ENCODE assay signal across 8 mouse cellular contexts in genomic region chr4:156203413-156204131, GRCm38 (mm10). TPM values are rescaled to one million over a fixed set of nuclear protein-coding genes. Genes with fewer than 3 reads are reported as not detected.
DNase-seq lines count a peak whose midpoint lies in the region; ATAC-seq and TF ChIP-seq lines count a peak whose summit lies in the region.

No protein-coding gene starts in this region.

- H3K9me3 ChIP-seq in ES-E14 (ENCODE audit: control insufficient read depth, insufficient read depth, low read depth, low read length): no peaks in the 10 kb centered on the region
- H3K9me3 ChIP-seq in embryonic facial prominence, embryonic 15.5 days (replicated peaks): no peaks in the 10 kb centered on the region
- H3K9me3 ChIP-seq in hindbrain, postnatal 0 days (ENCODE audit: low read length): no peaks in the 10 kb centered on the region

- peak overlapping the region; percentile 84 for H3K4me3 ChIP-seq in cerebellum, adult 2 months (replicated peaks; ENCODE audit: insufficient read depth, low read depth, low read length)
- H3K4me3 ChIP-seq in ES-E14 (ENCODE audit: insufficient read depth in 1 of 2, low read depth in 1 of 2, low read length in 2 of 2, poor library complexity in 1 of 2, severe bottlenecking in 1 of 2): peak overlapping the region; percentile 60 to 72
- peak overlapping the region; percentile 52 for H3K4me3 ChIP-seq in embryonic facial prominence, embryonic 15.5 days (replicated peaks)
- H3K4me3 ChIP-seq in hindbrain, postnatal 0 days (ENCODE audit: low read length): peak overlapping the region; percentile 59

- ATAC-seq in embryonic facial prominence, embryonic 15.5 days (ENCODE audit: insufficient number of reproducible peaks, low FRiP score, low TSS enrichment, low read depth): 0 out of 2 replicates have a peak, but pooled peaks have one; percentile 27
- peak; percentile 61 for ATAC-seq in hindbrain, postnatal 0 days
- ATAC-seq in monocyte, adult 5-6 weeks (replicated peaks; ENCODE audit: insufficient number of reproducible peaks, low FRiP score, low TSS enrichment, poor library complexity, severe bottlenecking): no peak; the same call in 1 of the 2 replicates

- H3K36me3 ChIP-seq in ES-E14 (ENCODE audit: control insufficient read depth, insufficient read depth, low read length, poor library complexity, severe bottlenecking): no peaks in the 10 kb centered on the region
- no peaks in the 10 kb centered on the region for H3K36me3 ChIP-seq in embryonic facial prominence, embryonic 15.5 days
- no peaks in the 10 kb centered on the region for H3K36me3 ChIP-seq in hindbrain, postnatal 0 days (ENCODE audit: insufficient read depth, low read length)

- H3K4me1 ChIP-seq in cerebellum, adult 2 months (ENCODE audit: control insufficient read depth, insufficient read depth, low read length): peaks cover 13% of the 10 kb centered on the region; the same call in 1 of the 2 replicates
- H3K4me1 ChIP-seq in ES-E14 (ENCODE audit: control insufficient read depth in 2 of 2, insufficient read depth in 2 of 2, low read length in 2 of 2, poor library complexity in 1 of 2): peaks cover 0 to 9% of the 10 kb centered on the region in 2 experiments; a peak in 1 of 4 replicates
- peaks cover 26% of the 10 kb centered on the region for H3K4me1 ChIP-seq in embryonic facial prominence, embryonic 15.5 days
- H3K4me1 ChIP-seq in hindbrain, postnatal 0 days (ENCODE audit: insufficient read depth, low read length): no peaks in the 10 kb centered on the region

- in situ Hi-C loops in ES-E14 (cut with MboI; ENCODE audit: low sequenced_read_pairs in 2 of 2, unreplicated experiment in 2 of 2): no loop called here

- no peak for TF ChIP-seq CTCF in cerebellum, adult 2 months (IDR thresholded peaks at IDR 0.05; ENCODE audit: borderline replicate concordance, insufficient read depth, low read depth, low read length)
- TF ChIP-seq CTCF in hindbrain, postnatal 0 days (IDR thresholded peaks at IDR 0.05; ENCODE audit: low read depth): no peak

- H3K9ac ChIP-seq in ES-E14 (ENCODE audit: insufficient read depth, low read depth, low read length, poor library complexity, severe bottlenecking): peak overlapping the region; percentile 71
- H3K9ac ChIP-seq in embryonic facial prominence, embryonic 15.5 days: peak overlapping the region; percentile 54
- H3K9ac ChIP-seq in hindbrain, postnatal 0 days (replicated peaks; ENCODE audit: low read length): peak overlapping the region; percentile 78

- under 1% methylated on average over 49 of the region's 49 CpGs for WGBS in cerebellum, adult 2 months
- WGBS in embryonic facial prominence, embryonic 15.5 days: under 1% methylated on average over 49 of the region's 49 CpGs
- WGBS in hindbrain, postnatal 0 days: under 1% methylated on average over 48 of the region's 49 CpGs

- peak in 1 of 2 experiments; percentile 52 for DNase-seq in cerebellum, adult 2 months
- DNase-seq in cerebellum, adult 9-10 months: no peak
- no peak for DNase-seq in ES-E14 (ENCODE audit: low read depth, low spot score)
- DNase-seq in hindbrain, postnatal 0 days (ENCODE audit: low spot score): peak; percentile 51
- peak; percentile 40 for DNase-seq in lung, postnatal 14 days
- peak; percentile 56 for DNase-seq in thymus, postnatal 0 days (ENCODE audit: low spot score)

- TF ChIP-seq POLR2A in cerebellum, adult 2 months (IDR thresholded peaks at IDR 0.05; ENCODE audit: borderline replicate concordance, insufficient read depth, low read length): no peak

- peak overlapping the region; percentile 93 for H3K4me2 ChIP-seq in embryonic facial prominence, embryonic 15.5 days (replicated peaks)
- peak overlapping the region; percentile 94 for H3K4me2 ChIP-seq in hindbrain, postnatal 0 days (ENCODE audit: low read depth, low read length)

- peak overlapping the region; percentile 68 for H3K27ac ChIP-seq in cerebellum, adult 2 months (ENCODE audit: insufficient read depth, low read length)
- H3K27ac ChIP-seq in ES-E14 (ENCODE audit: insufficient read depth, low read depth, low read length, poor library complexity, severe bottlenecking): no peak overlapping the region
- peak overlapping the region; percentile 34; the same call in 1 of the 2 replicates for H3K27ac ChIP-seq in embryonic facial prominence, embryonic 15.5 days (replicated peaks)
- peak overlapping the region; percentile 82 for H3K27ac ChIP-seq in hindbrain, postnatal 0 days

- no peaks in the 10 kb centered on the region for H3K27me3 ChIP-seq in cerebellum, adult 2 months (ENCODE audit: control insufficient read depth, insufficient read depth, low read length)
- H3K27me3 ChIP-seq in embryonic facial prominence, embryonic 15.5 days: peaks cover 6% of the 10 kb centered on the region
- no peaks in the 10 kb centered on the region for H3K27me3 ChIP-seq in hindbrain, postnatal 0 days (ENCODE audit: insufficient read depth, low read length)

TF ChIP-seq in ES-E14, 5 proteins besides CTCF, POLR2A, EP300 and RAD21:
- TF ChIP-seq MAFK (IDR thresholded peaks at IDR 0.05; ENCODE audit: insufficient read depth, low read depth, low read length) (no peak), HCFC1 (IDR thresholded peaks at IDR 0.05; ENCODE audit: borderline replicate concordance, insufficient read depth, low read length) (no peak), ZNF384 (IDR thresholded peaks at IDR 0.05; ENCODE audit: low read depth, low read length) (no peak), ZC3H11A (IDR thresholded peaks at IDR 0.05; ENCODE audit: borderline replicate concordance, low read depth, low read length) (no peak), CHD2 (IDR thresholded peaks at IDR 0.05; ENCODE audit: low read depth, low read length) (no peak)
TF ChIP-seq in ES-E14: peak in this region for 0.

RNA-seq across cellular contexts. Expression of gene AW011738, which starts 0.5 kb away (rescaled TPM):
- polyA plus RNA-seq in cerebellum, adult 2 months (2012; rRNA removed): 6.6 and 6.8 TPM in 2 replicates
- total RNA-seq in ES-E14 (2012; rRNA removed): 0.21 and 0.27 TPM in 2 replicates
- polyA plus RNA-seq in embryonic facial prominence, embryonic 15.5 days (2015; fragmentation: Nextera tagmentation; extraction: Ambion mirVana): 3.1 and 3.6 TPM in 2 replicates
- 4.6 and 5.0 TPM in 2 replicates for total RNA-seq in hindbrain, postnatal 0 days (2014; rRNA removed)
- polyA plus RNA-seq in hindbrain, postnatal 0 days (2015; fragmentation: Nextera tagmentation; extraction: Ambion mirVana): 3.7 and 4.0 TPM in 2 replicates
- 11.4 and 11.9 TPM in 2 replicates for polyA plus RNA-seq in thymus, postnatal 0 days (2015; fragmentation: Nextera tagmentation; extraction: Ambion mirVana)
- 2.6 to 12.3 TPM (median 3.3 TPM) in 3 replicates for total RNA-seq in monocyte, adult 5-6 weeks (2017)

RNA-seq across cellular contexts. Expression of gene Isg15, which starts 3.0 kb away (rescaled TPM):
- polyA plus RNA-seq in cerebellum, adult 2 months (2012; rRNA removed): 3.5 and 4.8 TPM in 2 replicates
- total RNA-seq in ES-E14 (2012; rRNA removed): 0.67 and 0.79 TPM in 2 replicates
- 4.1 and 4.4 TPM in 2 replicates for polyA plus RNA-seq in embryonic facial prominence, embryonic 15.5 days (2015; fragmentation: Nextera tagmentation; extraction: Ambion mirVana)
- 1.6 and 3.2 TPM in 2 replicates for total RNA-seq in hindbrain, postnatal 0 days (2014; rRNA removed)
- 4.5 and 5.2 TPM in 2 replicates for polyA plus RNA-seq in hindbrain, postnatal 0 days (2015; fragmentation: Nextera tagmentation; extraction: Ambion mirVana)
- polyA plus RNA-seq in thymus, postnatal 0 days (2015; fragmentation: Nextera tagmentation; extraction: Ambion mirVana): 70.8 and 74.6 TPM in 2 replicates
- 1.9 to 9.6 TPM (median 2.4 TPM) in 3 replicates for total RNA-seq in monocyte, adult 5-6 weeks (2017)

RNA-seq across cellular contexts. Expression of gene Agrn, which starts 6.3 kb away (rescaled TPM):
- 109 and 111 TPM in 2 replicates for polyA plus RNA-seq in cerebellum, adult 2 months (2012; rRNA removed)
- total RNA-seq in ES-E14 (2012; rRNA removed): 214 and 296 TPM in 2 replicates
- polyA plus RNA-seq in embryonic facial prominence, embryonic 15.5 days (2015; fragmentation: Nextera tagmentation; extraction: Ambion mirVana): 72.1 and 82.0 TPM in 2 replicates
- 273 and 295 TPM in 2 replicates for total RNA-seq in hindbrain, postnatal 0 days (2014; rRNA removed)
- 58.6 and 63.0 TPM in 2 replicates for polyA plus RNA-seq in hindbrain, postnatal 0 days (2015; fragmentation: Nextera tagmentation; extraction: Ambion mirVana)
- 10.4 and 11.6 TPM in 2 replicates for polyA plus RNA-seq in thymus, postnatal 0 days (2015; fragmentation: Nextera tagmentation; extraction: Ambion mirVana)
- total RNA-seq in monocyte, adult 5-6 weeks (2017): 1.4 to 8.4 TPM (median 2.7 TPM) in 3 replicates

RNA-seq across cellular contexts. Expression of gene Perm1, which starts 12.1 kb away (rescaled TPM):
- polyA plus RNA-seq in cerebellum, adult 2 months (2012; rRNA removed): 1.3 and 1.4 TPM in 2 replicates
- 0.16 and 0.18 TPM in 2 replicates for total RNA-seq in ES-E14 (2012; rRNA removed)
- 3.8 and 4.6 TPM in 2 replicates for polyA plus RNA-seq in embryonic facial prominence, embryonic 15.5 days (2015; fragmentation: Nextera tagmentation; extraction: Ambion mirVana)
- 1.6 and 1.7 TPM in 2 replicates for total RNA-seq in hindbrain, postnatal 0 days (2014; rRNA removed)
- polyA plus RNA-seq in hindbrain, postnatal 0 days (2015; fragmentation: Nextera tagmentation; extraction: Ambion mirVana): 1.2 and 1.3 TPM in 2 replicates
- 0.96 and 1.0 TPM in 2 replicates for polyA plus RNA-seq in thymus, postnatal 0 days (2015; fragmentation: Nextera tagmentation; extraction: Ambion mirVana)
- total RNA-seq in monocyte, adult 5-6 weeks (2017): 0.19 to 0.48 TPM in 2 of 3 replicates, not detected in the other

RNA-seq across cellular contexts. Expression of gene Plekhn1, which starts 31.1 kb away (rescaled TPM):
- 93.4 and 101 TPM in 2 replicates for polyA plus RNA-seq in cerebellum, adult 2 months (2012; rRNA removed)
- 15.2 and 31.2 TPM in 2 replicates for total RNA-seq in ES-E14 (2012; rRNA removed)
- 43.4 and 44.1 TPM in 2 replicates for polyA plus RNA-seq in embryonic facial prominence, embryonic 15.5 days (2015; fragmentation: Nextera tagmentation; extraction: Ambion mirVana)
- 52.9 and 55.3 TPM in 2 replicates for total RNA-seq in hindbrain, postnatal 0 days (2014; rRNA removed)
- 19.6 and 19.7 TPM in 2 replicates for polyA plus RNA-seq in hindbrain, postnatal 0 days (2015; fragmentation: Nextera tagmentation; extraction: Ambion mirVana)
- polyA plus RNA-seq in thymus, postnatal 0 days (2015; fragmentation: Nextera tagmentation; extraction: Ambion mirVana): 15.6 and 16.3 TPM in 2 replicates
- total RNA-seq in monocyte, adult 5-6 weeks (2017): 4.3 to 17.1 TPM (median 16.9 TPM) in 3 replicates

Comparison
In these comparisons a context has a peak if more than half of its experiments do, and no peak if none do; other contexts are left out.
1. DNase-seq: peak in hindbrain, postnatal 0 days (single experiment), lung, postnatal 14 days (single experiment) and thymus, postnatal 0 days (single experiment); none in cerebellum, adult 9-10 months (single experiment) and ES-E14 (single experiment).
2. RNA of gene Isg15, which starts 3.0 kb away (polyA plus RNA-seq): 70.8 to 74.6 TPM in thymus, postnatal 0 days; 4.5 to 5.2 TPM in hindbrain, postnatal 0 days, 4.1 to 4.4 TPM in embryonic facial prominence, embryonic 15.5 days and 3.5 to 4.8 TPM in cerebellum, adult 2 months; every median in the first group is over 10 times any median in the second.
3. Peak in every context shown above with its lines, with median percentiles within 50 percentile points of each other: H3K4me3 ChIP-seq and H3K9ac ChIP-seq.